Mouse (Mus musculus): Measurements from ENCODE around the gene Zfp39. TPM values are rescaled to one million over a fixed set of nuclear protein-coding genes. Genes with fewer than 3 reads are reported as not detected.

Gene Zfp39
- polyA plus RNA-seq, 1 experiment from 2014 or later, result 6.1 TPM

DNA sequence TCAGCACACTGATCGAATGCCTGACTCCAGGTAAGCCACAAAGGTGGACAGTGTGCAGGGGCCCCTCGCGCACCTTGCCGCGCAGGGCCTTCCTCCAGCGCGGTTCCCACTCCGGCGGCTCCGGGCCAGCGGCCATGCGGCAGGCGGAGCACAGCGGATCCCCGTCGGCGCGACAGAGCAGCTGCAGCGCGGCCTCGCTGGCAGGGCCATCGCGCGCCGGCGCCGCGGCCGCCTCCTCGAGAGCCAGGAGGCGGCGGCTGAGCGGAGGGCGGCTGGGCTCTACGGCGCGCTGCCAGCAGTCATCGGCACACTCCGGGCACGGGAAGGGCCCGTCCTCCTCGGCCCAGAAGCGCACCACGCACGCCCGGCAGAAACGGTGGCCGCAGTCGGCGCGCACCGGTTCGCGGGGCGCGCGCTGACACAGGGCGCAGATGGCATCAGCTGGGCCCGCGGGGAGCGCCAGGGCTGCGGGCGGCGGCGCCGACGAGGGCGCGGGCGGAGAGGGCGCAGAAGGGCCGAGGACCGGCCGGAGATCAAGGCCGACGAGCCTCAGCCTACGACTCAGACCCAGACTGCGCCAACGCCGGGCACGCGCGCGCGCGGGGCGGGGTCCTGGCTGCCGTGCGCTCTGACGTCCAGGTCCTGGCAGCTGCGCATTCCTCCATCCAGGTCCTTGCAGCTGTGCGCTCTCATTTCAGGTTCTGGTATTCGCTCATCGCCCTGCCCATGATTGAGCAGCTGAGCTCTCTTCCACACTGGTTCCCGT lies 34.5 kb upstream of the Zfp39 start, which contains the start of gene Rnf187:
TSS of gene Rnf187 (minus strand) at position 595 of the 766 bp plus-strand sequence.
- under 1% methylated on average over 74 of the region's 95 CpGs for whole genome bisulfite sequencing (ENCODE audit: insufficient replicate concordance)
- peaks cover 15% of the 10 kb centered on the region for H3K27me3 ChIP-seq (replicated peaks)
- H3K4me1 ChIP-seq, result peaks cover 37% of the 10 kb centered on the region
- H3K27ac ChIP-seq, result peak within 1 kb of the TSS; percentile 96
- H3K4me3 ChIP-seq, result peak within 1 kb of the TSS; percentile 85
- peak within 1 kb of the TSS; percentile 96 for H3K4me2 ChIP-seq
- H3K36me3 ChIP-seq, result peaks cover 36% of the 10 kb centered on the region
- peak; percentile 94 for ATAC-seq
- H3K9ac ChIP-seq, result peak within 1 kb of the TSS; percentile 98
- no peaks in the 10 kb centered on the region for H3K9me3 ChIP-seq (replicated peaks)

DNA sequence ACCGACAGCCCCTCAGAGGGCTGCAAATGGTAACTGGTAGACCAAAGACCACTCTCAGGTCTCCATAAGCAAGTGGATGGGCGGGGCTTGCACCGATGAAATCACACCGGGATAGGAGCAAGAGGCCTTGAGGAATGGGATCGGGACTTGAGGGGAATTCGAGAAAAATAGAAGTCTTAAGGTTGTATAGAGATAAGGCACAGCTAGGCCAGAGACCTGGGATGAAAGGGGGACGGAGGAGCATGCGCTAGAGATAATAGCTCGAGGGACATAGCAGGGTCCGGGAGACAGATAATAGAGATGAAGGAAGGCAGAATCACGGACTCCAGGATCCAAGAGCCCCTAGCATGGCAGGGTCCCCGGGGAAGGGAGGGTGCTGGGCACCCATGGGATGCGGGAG lies 33.9 kb upstream of the Zfp39 start:
- 1% methylated on average over 13 of the region's 13 CpGs for WGBS (ENCODE audit: insufficient replicate concordance)
- peaks cover 9% of the 10 kb centered on the region for H3K27me3 ChIP-seq (replicated peaks)
- peaks cover 37% of the 10 kb centered on the region for H3K4me1 ChIP-seq
- no peaks in the 10 kb centered on the region for H3K9me3 ChIP-seq (replicated peaks)
- H3K4me3 ChIP-seq, result peak overlapping the region; percentile 85
- H3K9ac ChIP-seq, result peak overlapping the region; percentile 98
- peak overlapping the region; percentile 96 for H3K27ac ChIP-seq
- peaks cover 42% of the 10 kb centered on the region for H3K36me3 ChIP-seq
- peak overlapping the region; percentile 96 for H3K4me2 ChIP-seq
- peak; percentile 50 for ATAC-seq

DNA sequence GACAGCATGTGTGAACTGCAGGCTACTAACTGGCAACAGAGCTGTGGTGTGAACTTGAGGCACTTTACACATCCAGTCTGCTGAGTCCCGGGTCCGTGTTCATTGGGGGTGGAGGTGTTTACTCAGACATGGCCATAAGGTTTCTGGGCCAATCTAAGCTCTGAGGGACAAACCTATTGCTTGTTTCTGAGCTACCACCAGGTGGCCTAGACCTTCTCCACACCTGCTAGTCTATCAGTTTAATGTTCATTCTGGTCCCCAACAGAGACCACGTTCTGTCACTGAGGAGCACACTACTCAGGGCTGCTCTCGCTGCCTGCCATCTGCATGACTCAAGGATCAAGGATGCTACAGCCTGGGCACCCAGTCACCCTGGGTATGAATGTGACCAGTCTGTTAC lies 27.6 kb upstream of the Zfp39 start:
- no peak for ATAC-seq
- Histone ChIP-seq H3K9me3 (replicated peaks) (no peaks in the 10 kb centered on the region), H3K27me3 (replicated peaks) (no peaks in the 10 kb centered on the region), H3K36me3 (peaks cover 59% of the 10 kb centered on the region), H3K4me1 (peaks cover 61% of the 10 kb centered on the region), H3K4me3 (no peak overlapping the region), H3K4me2 (no peak overlapping the region), H3K27ac (peak overlapping the region; percentile 92), H3K9ac (no peak overlapping the region)
- 73% methylated on average over 4 of the region's 4 CpGs for WGBS (ENCODE audit: insufficient replicate concordance)

DNA sequence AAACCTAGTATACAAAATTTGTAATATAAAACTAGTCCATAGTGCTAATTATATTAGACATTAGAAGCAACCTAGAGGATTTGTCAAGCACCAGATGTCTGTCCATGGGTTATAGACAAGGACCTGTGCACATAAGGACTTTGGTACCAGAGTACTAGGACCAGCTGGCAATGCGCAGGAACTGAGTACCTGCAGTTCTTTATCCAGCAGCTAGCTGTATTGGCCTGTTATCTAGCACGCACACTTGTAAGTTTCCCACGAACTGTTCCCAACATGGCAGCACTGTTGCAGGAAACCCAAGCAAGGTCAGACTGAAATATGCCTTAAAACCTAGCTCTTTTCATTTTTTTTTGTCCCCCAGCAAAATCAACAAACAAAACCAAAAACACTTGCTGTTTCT lies 26.2 kb upstream of the Zfp39 start:
- peaks cover 56% of the 10 kb centered on the region for H3K4me1 ChIP-seq
- ATAC-seq, result peak; percentile 68
- H3K27me3 ChIP-seq (replicated peaks), result no peaks in the 10 kb centered on the region
- no peaks in the 10 kb centered on the region for H3K9me3 ChIP-seq (replicated peaks)
- H3K36me3 ChIP-seq, result peaks cover 46% of the 10 kb centered on the region
- H3K4me3 ChIP-seq, result no peak overlapping the region
- WGBS (ENCODE audit: insufficient replicate concordance), result 24% methylated on average over 3 of the region's 3 CpGs
- H3K27ac ChIP-seq, result peak overlapping the region; percentile 92
- H3K4me2 ChIP-seq, result peak overlapping the region; percentile 16
- H3K9ac ChIP-seq, result 0 out of 2 replicates have a peak overlapping the region, but pooled peaks have one; percentile 23

DNA sequence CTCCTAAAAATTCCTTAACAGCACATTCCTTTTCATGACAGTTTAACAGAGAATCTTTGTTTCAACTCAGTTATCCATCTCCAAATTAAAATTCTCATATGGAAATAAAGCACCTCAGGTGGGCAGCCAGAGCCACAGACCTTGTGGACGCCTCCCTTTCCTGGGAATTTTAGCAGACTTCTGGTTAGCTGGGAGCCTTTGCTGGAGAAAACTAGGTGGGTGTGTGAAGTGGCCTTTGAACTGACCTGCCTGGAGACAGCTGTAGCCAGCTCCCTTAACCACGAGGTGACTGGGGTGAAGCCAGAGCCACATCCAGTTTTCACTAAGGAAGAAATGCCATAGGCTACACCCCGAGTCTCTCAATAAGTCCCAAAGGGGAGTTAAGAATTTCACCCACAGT lies 25.6 kb upstream of the Zfp39 start:
- Histone ChIP-seq H3K4me3 (no peak overlapping the region), H3K9ac (peak overlapping the region; percentile 54), H3K27me3 (replicated peaks) (no peaks in the 10 kb centered on the region), H3K9me3 (replicated peaks) (no peaks in the 10 kb centered on the region), H3K27ac (peak overlapping the region; percentile 92), H3K4me2 (peak overlapping the region; percentile 16), H3K36me3 (peaks cover 40% of the 10 kb centered on the region), H3K4me1 (peaks cover 56% of the 10 kb centered on the region)
- 41% methylated on average over 3 of the region's 3 CpGs for WGBS (ENCODE audit: insufficient replicate concordance)
- ATAC-seq, result no peak

DNA sequence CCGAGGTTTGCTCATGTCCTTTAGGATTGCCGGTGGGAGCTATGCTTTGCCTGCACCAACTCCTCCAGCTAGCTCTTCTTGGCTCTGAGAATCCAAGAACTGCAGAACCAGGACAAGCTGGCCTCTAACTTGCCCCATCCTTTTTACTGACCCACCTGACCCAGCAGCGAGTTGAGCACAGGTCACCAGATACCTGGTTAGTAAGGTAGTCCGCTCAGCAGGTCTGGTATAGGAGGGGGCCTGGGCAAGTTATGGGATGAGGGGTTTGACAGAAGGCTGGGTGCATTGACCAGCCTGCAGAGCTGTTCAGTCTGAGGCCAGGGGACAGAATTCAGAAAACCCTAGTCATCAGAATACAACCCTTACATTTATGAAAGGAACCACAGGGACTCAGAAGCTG lies 25.0 kb upstream of the Zfp39 start:
- ATAC-seq, result no peak
- H3K27me3 ChIP-seq (replicated peaks), result peaks cover 1% of the 10 kb centered on the region; the same call in 1 of the 2 replicates
- H3K4me2 ChIP-seq, result no peak overlapping the region; the same call in 1 of the 2 replicates
- 53% methylated on average over 4 of the region's 4 CpGs for WGBS (ENCODE audit: insufficient replicate concordance)
- H3K4me3 ChIP-seq, result no peak overlapping the region
- H3K9me3 ChIP-seq (replicated peaks), result no peaks in the 10 kb centered on the region
- H3K9ac ChIP-seq, result peak overlapping the region; percentile 54; the same call in 1 of the 2 replicates
- peak overlapping the region; percentile 92 for H3K27ac ChIP-seq
- H3K4me1 ChIP-seq, result peaks cover 56% of the 10 kb centered on the region
- peaks cover 35% of the 10 kb centered on the region for H3K36me3 ChIP-seq

DNA sequence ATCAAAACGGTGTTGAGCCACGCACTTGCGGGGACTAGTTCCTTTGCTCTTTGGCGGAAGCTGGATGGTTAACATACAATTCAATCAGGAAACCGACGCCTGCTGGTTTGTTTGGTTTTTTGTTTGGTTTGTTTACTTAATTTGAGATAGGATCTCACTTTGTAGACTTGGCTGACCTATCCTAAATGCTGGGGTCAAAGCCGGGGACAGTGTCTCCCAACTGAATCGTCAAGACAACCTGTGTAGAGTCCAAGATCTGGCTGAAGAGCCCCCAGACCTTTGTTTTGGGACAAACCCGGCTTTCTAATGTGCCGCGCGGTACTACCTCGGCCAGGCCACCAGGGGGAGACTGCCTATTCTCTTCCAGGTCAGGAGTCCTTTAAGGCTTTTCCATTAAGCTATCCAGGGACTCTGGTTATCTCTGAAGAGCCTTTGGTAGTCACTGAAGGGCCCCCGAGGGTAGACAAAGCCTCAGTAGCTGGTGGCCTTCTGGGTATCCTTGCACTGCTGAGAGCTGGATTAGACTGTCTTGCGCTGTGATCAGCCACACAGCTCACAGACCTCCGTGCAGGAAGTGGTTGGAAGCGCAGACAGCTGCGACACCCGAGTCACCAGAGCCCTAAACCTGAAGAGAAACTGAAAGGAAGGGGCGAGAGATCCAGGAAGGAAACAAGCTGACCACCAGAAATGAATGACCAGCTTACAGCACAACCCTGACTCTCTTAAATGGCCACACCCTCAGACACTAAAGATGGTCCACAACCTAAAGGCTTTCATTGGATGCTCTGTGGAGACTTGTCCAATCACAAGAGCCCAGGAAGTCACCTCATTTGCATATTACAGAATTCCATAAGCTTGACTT lies 24.0 kb upstream of the Zfp39 start:
- H3K9me3 ChIP-seq (replicated peaks), result no peaks in the 10 kb centered on the region
- peak overlapping the region; percentile 92 for H3K27ac ChIP-seq
- peak; percentile 78 for ATAC-seq
- H3K27me3 ChIP-seq (replicated peaks), result peaks cover 12% of the 10 kb centered on the region
- peak overlapping the region; percentile 83 for H3K4me2 ChIP-seq
- H3K9ac ChIP-seq, result peak overlapping the region; percentile 75
- peaks cover 56% of the 10 kb centered on the region for H3K4me1 ChIP-seq
- peak overlapping the region; percentile 59 for H3K4me3 ChIP-seq
- peaks cover 35% of the 10 kb centered on the region for H3K36me3 ChIP-seq
- WGBS (ENCODE audit: insufficient replicate concordance), result 3% methylated on average over 20 of the region's 20 CpGs

DNA sequence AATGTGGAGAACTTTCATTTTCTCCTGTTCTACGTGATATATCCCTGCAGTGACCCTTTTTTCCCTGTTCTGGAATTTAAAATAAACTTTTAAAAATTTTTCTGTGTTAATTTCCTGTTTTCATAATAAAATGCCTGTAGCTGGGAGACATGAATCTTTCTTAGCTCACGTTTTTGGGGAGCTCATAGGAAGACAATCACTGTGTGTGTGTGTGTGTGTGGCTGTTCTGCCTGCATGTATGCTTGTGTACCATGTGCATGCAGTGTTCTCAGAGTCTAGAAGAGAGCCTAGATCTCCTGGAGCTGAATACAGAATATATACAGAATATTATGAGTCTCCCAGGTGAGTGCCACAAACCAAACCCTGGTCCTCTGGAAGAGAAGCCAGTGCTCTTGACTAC lies 23.0 kb upstream of the Zfp39 start:
- no peak for ATAC-seq
- Histone ChIP-seq H3K4me3 (no peak overlapping the region), H3K9ac (no peak overlapping the region), H3K36me3 (peaks cover 35% of the 10 kb centered on the region), H3K27ac (no peak overlapping the region), H3K4me2 (no peak overlapping the region; the same call in 1 of the 2 replicates), H3K27me3 (replicated peaks) (peaks cover 13% of the 10 kb centered on the region), H3K4me1 (peaks cover 56% of the 10 kb centered on the region), H3K9me3 (replicated peaks) (no peaks in the 10 kb centered on the region)
- WGBS (ENCODE audit: insufficient replicate concordance), result 61% methylated on average over 2 of the region's 2 CpGs

DNA sequence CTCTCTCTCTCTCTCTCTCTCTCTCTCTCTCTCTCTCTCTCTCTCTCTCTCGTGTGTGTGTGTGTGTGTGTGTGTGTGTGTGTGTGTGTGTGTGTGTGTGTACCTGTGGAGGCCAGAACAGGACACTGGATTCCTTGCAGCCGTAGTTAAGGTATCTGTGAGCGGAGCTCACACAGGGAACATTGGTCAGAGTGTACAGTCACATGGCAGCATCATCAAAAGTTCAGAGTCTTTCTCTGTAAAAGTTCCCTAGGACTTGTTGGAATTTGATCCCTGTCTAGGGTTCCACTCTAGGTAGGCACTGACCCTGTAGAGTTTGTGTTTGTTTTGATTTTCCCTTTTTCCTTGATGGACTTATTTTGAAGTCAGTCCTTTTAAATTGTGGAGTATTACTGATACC lies 22.6 kb upstream of the Zfp39 start:
- Histone ChIP-seq H3K36me3 (peaks cover 35% of the 10 kb centered on the region), H3K4me3 (no peak overlapping the region), H3K9ac (0 out of 2 replicates have a peak overlapping the region, but pooled peaks have one; percentile 5), H3K27ac (no peak overlapping the region), H3K9me3 (replicated peaks) (no peaks in the 10 kb centered on the region), H3K27me3 (replicated peaks) (peaks cover 13% of the 10 kb centered on the region), H3K4me2 (no peak overlapping the region), H3K4me1 (peaks cover 53% of the 10 kb centered on the region)
- 83% methylated on average over 2 of the region's 3 CpGs for WGBS (ENCODE audit: insufficient replicate concordance)
- no peak for ATAC-seq

DNA sequence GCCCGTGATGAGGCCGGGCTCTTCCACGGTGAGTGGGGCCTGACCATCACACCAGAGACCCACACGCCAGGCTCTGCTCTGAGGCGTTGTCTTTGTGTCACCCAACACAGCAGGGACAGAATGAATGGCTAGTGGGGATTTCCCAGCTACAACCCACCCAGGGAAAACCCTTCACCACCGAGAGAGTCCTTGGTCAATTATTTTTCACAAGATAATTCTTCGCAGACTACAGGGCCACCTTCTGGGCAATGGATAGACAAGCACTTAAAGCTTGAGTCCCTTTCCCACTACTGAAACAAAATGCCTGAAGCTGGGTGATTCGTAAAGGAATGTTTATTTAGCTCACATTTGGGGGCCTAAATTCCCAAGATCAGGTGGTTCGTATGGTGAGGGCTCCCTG lies 18.4 kb upstream of the Zfp39 start:
- 81% methylated on average over 9 of the region's 9 CpGs for WGBS (ENCODE audit: insufficient replicate concordance)
- Histone ChIP-seq H3K4me1 (peaks cover 52% of the 10 kb centered on the region), H3K9me3 (replicated peaks) (no peaks in the 10 kb centered on the region), H3K4me3 (no peak overlapping the region), H3K9ac (no peak overlapping the region), H3K27me3 (replicated peaks) (peaks cover 13% of the 10 kb centered on the region), H3K27ac (no peak overlapping the region), H3K36me3 (peaks cover 42% of the 10 kb centered on the region), H3K4me2 (no peak overlapping the region)
- ATAC-seq, result no peak

DNA sequence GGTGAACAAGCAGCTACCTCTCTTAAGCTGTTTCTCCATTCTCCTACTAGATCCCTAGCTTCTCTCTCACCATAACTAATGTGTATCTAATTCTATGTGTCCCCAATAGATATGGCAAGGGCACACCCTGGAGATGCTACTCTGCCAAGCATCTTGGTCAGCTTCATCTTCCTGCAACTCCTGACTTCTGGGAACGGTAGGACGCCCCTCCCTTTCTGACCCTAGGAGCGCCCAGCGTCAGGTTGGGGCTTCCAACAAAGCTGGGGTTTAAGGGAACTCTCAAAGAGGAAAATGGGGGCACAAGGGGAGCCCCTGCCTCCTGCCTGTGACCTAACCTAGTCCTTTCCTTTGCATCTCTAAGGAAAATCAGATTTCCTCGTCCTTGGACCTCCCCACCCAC lies 14.7 kb upstream of the Zfp39 start:
- peaks cover 9% of the 10 kb centered on the region for H3K27me3 ChIP-seq (replicated peaks)
- H3K4me3 ChIP-seq, result peak overlapping the region; percentile 65
- H3K4me1 ChIP-seq, result peaks cover 75% of the 10 kb centered on the region
- H3K4me2 ChIP-seq, result peak overlapping the region; percentile 72
- H3K9ac ChIP-seq, result peak overlapping the region; percentile 76
- H3K9me3 ChIP-seq (replicated peaks), result no peaks in the 10 kb centered on the region
- peak overlapping the region; percentile 93 for H3K27ac ChIP-seq
- WGBS (ENCODE audit: insufficient replicate concordance), result 50% methylated on average over 5 of the region's 5 CpGs
- H3K36me3 ChIP-seq, result peaks cover 38% of the 10 kb centered on the region
- peak; percentile 25; the same call in 1 of the 2 replicates for ATAC-seq

Measured in liver, embryonic 12.5 days (tissue).